ENCODE assay signal across 13 mouse cellular contexts in genomic region chr9:114541279-114541741, GRCm38 (mm10). TPM values are rescaled to one million over a fixed set of nuclear protein-coding genes. Genes with fewer than 3 reads are reported as not detected.
DNase-seq lines count a peak whose midpoint lies in the region; ATAC-seq and TF ChIP-seq lines count a peak whose summit lies in the region.
"Had no signal": no experiment of that assay in that cellular context is flagged by ENCODE, and none has a peak within 500 bp of the region (broad histone marks: within the 10 kb centered on the region; RNA-seq: fewer than 3 reads in every experiment).

No protein-coding gene starts in this region.

- WGBS in intestine, embryonic 14.5 days = 33% methylated on average over 1 of the region's 1 CpGs
- 36% methylated on average over 1 of the region's 1 CpGs for WGBS in intestine, postnatal 0 days
- 17% methylated on average over 1 of the region's 1 CpGs for WGBS in liver, postnatal 0 days (ENCODE audit: insufficient replicate concordance)

- no peaks in the 10 kb centered on the region for H3K36me3 ChIP-seq in intestine, embryonic 14.5 days (ENCODE audit: control insufficient read depth, insufficient read depth, low read length)
- H3K36me3 ChIP-seq in intestine, postnatal 0 days (ENCODE audit: control insufficient read depth, insufficient read depth) = no peaks in the 10 kb centered on the region
- no peaks in the 10 kb centered on the region for H3K36me3 ChIP-seq in liver, postnatal 0 days (replicated peaks; ENCODE audit: insufficient read depth, low read length)
- H3K36me3 ChIP-seq: embryonic facial prominence, embryonic 15.5 days had no signal

- no peak overlapping the region for H3K4me2 ChIP-seq in intestine, embryonic 14.5 days (ENCODE audit: low read length)
- H3K4me2 ChIP-seq in intestine, postnatal 0 days (replicated peaks; ENCODE audit: low read depth) = no peak overlapping the region; the same call in 1 of the 2 replicates
- H3K4me2 ChIP-seq in liver, postnatal 0 days (ENCODE audit: low read depth, low read length) = no peak overlapping the region
- H3K4me2 ChIP-seq: embryonic facial prominence, embryonic 15.5 days; lung, embryonic 14.5 days had no signal

- no peak overlapping the region for H3K9ac ChIP-seq in intestine, embryonic 14.5 days (ENCODE audit: low read length)
- H3K9ac ChIP-seq in intestine, postnatal 0 days (ENCODE audit: low read depth, low read length) = no peak overlapping the region
- no peak overlapping the region for H3K9ac ChIP-seq in liver, postnatal 0 days (replicated peaks)
- H3K9ac ChIP-seq: embryonic facial prominence, embryonic 15.5 days; lung, embryonic 14.5 days had no signal

- peaks cover 18% of the 10 kb centered on the region; the same call in 1 of the 2 replicates for H3K4me1 ChIP-seq in intestine, embryonic 14.5 days (replicated peaks; ENCODE audit: control insufficient read depth, insufficient read depth, low read length)
- peaks cover 11% of the 10 kb centered on the region; the same call in 1 of the 2 replicates for H3K4me1 ChIP-seq in intestine, postnatal 0 days (replicated peaks; ENCODE audit: control insufficient read depth, insufficient read depth, low read length)
- peaks cover 14% of the 10 kb centered on the region for H3K4me1 ChIP-seq in liver, postnatal 0 days (ENCODE audit: insufficient read depth)

- intact Hi-C loops in heart, postnatal 10 days (cut with DNase I) = no loop called here

- H3K27ac ChIP-seq in intestine, embryonic 14.5 days (ENCODE audit: low read depth) = no peak overlapping the region
- H3K27ac ChIP-seq in intestine, postnatal 0 days (ENCODE audit: low read depth, low read length) = no peak overlapping the region
- no peak overlapping the region for H3K27ac ChIP-seq in liver, postnatal 0 days (ENCODE audit: low read depth)
- H3K27ac ChIP-seq: embryonic facial prominence, embryonic 15.5 days had no signal

- ATAC-seq in intestine, embryonic 14.5 days (replicated peaks; ENCODE audit: low FRiP score, low TSS enrichment, low read depth) = peak; percentile 67; the same call in 1 of the 2 replicates
- ATAC-seq in intestine, postnatal 0 days = no peak
- ATAC-seq in liver, postnatal 0 days = peak; percentile 33; the same call in 1 of the 2 replicates
- no peak for ATAC-seq in cerebellum, adult (ENCODE audit: insufficient number of reproducible peaks, low FRiP score, low TSS enrichment)

- H3K27me3 ChIP-seq in intestine, embryonic 14.5 days (replicated peaks; ENCODE audit: control insufficient read depth, insufficient read depth, low read length) = no peaks in the 10 kb centered on the region
- H3K27me3 ChIP-seq in intestine, postnatal 0 days (replicated peaks; ENCODE audit: control insufficient read depth, insufficient read depth, low read length) = no peaks in the 10 kb centered on the region
- H3K27me3 ChIP-seq in liver, postnatal 0 days (ENCODE audit: insufficient read depth, low read length) = no peaks in the 10 kb centered on the region
- H3K27me3 ChIP-seq: embryonic facial prominence, embryonic 15.5 days had no signal

- no peak for TF ChIP-seq CTCF in intestine, postnatal 0 days (IDR thresholded peaks at IDR 0.05; ENCODE audit: low read depth)
- TF ChIP-seq CTCF in liver, postnatal 0 days (IDR thresholded peaks at IDR 0.05; ENCODE audit: low read depth) = no peak

- peak; percentile 54 for DNase-seq in intestine, embryonic 14.5 days (ENCODE audit: low spot score)
- DNase-seq in adipocyte (ENCODE audit: low spot score) = peak; percentile 12
- peak; percentile 34 to 42 for DNase-seq in heart, postnatal 10 days
- peak; percentile 34 for DNase-seq in liver, postnatal 0 days
- no peak for DNase-seq in kidney, adult 9 months
- no peak for DNase-seq in gastrocnemius, postnatal 4 days (ENCODE audit: low spot score in 2 of 2)
- DNase-seq: lung, embryonic 14.5 days had no signal

- H3K9me3 ChIP-seq in intestine, embryonic 14.5 days (ENCODE audit: control insufficient read depth, low read length) = no peaks in the 10 kb centered on the region
- H3K9me3 ChIP-seq in intestine, postnatal 0 days (ENCODE audit: control insufficient read depth) = no peaks in the 10 kb centered on the region
- no peaks in the 10 kb centered on the region for H3K9me3 ChIP-seq in liver, postnatal 0 days (ENCODE audit: low read length)
- H3K9me3 ChIP-seq: embryonic facial prominence, embryonic 15.5 days had no signal

- no peak for TF ChIP-seq EP300 in liver, postnatal 0 days (IDR thresholded peaks at IDR 0.05; ENCODE audit: low read depth)

- H3K4me3 ChIP-seq in intestine, embryonic 14.5 days (ENCODE audit: low read depth, low read length) = no peak overlapping the region
- no peak overlapping the region for H3K4me3 ChIP-seq in intestine, postnatal 0 days (ENCODE audit: low read depth, low read length)
- H3K4me3 ChIP-seq in liver, postnatal 0 days (ENCODE audit: low read depth, low read length) = no peak overlapping the region
- H3K4me3 ChIP-seq: embryonic facial prominence, embryonic 15.5 days had no signal

RNA-seq across cellular contexts. Expression of gene Trim71, which starts 22.9 kb away (rescaled TPM):
- 2.7 and 2.9 TPM in 2 replicates for polyA plus RNA-seq in intestine, embryonic 14.5 days (2014; fragmentation: Nextera tagmentation; extraction: Ambion mirVana)
- polyA plus RNA-seq in intestine, postnatal 0 days (2015; fragmentation: Nextera tagmentation; extraction: Ambion mirVana) = 1.5 and 2.0 TPM in 2 replicates
- total RNA-seq in heart, postnatal 10 days (2021) = not detected
- polyA plus RNA-seq in liver, postnatal 0 days (2015; fragmentation: Nextera tagmentation; extraction: Ambion mirVana) = 0.05 and 0.06 TPM in 2 replicates
- total RNA-seq in gastrocnemius, postnatal 4 days (2021) = under 1 TPM; 0.05 to 0.07 TPM
- total RNA-seq: MEL had no signal
- polyA plus RNA-seq: heart, postnatal 0 days; large intestine, adult 2 months had no signal

RNA-seq across cellular contexts. Expression of gene C130032M10Rik, which starts 25.8 kb away (rescaled TPM):
- polyA plus RNA-seq in intestine, embryonic 14.5 days (2014; fragmentation: Nextera tagmentation; extraction: Ambion mirVana) = 0.46 TPM in 1 of 2 replicates, not detected in the other
- polyA plus RNA-seq in intestine, postnatal 0 days (2015; fragmentation: Nextera tagmentation; extraction: Ambion mirVana) = not detected in 2 replicates
- not detected for total RNA-seq in heart, postnatal 10 days (2021)
- polyA plus RNA-seq in liver, postnatal 0 days (2015; fragmentation: Nextera tagmentation; extraction: Ambion mirVana) = not detected in 2 replicates
- not detected for total RNA-seq in gastrocnemius, postnatal 4 days (2021)
- total RNA-seq: MEL had no signal
- polyA plus RNA-seq: large intestine, adult 2 months; lung, embryonic 14.5 days had no signal

RNA-seq across cellular contexts. Expression of gene Ccr4, which starts 36.6 kb away (rescaled TPM):
- 0.08 TPM in 2 replicates for polyA plus RNA-seq in intestine, embryonic 14.5 days (2014; fragmentation: Nextera tagmentation; extraction: Ambion mirVana)
- polyA plus RNA-seq in intestine, postnatal 0 days (2015; fragmentation: Nextera tagmentation; extraction: Ambion mirVana) = 2.3 TPM in 2 replicates
- under 1 TPM in 1 of 2 experiments, not detected in 1; 0.10 TPM for total RNA-seq in heart, postnatal 10 days (2021)
- polyA plus RNA-seq in liver, postnatal 0 days (2015; fragmentation: Nextera tagmentation; extraction: Ambion mirVana) = not detected in 2 replicates
- total RNA-seq in gastrocnemius, postnatal 4 days (2021) = not detected
- total RNA-seq: MEL had no signal
- polyA plus RNA-seq: heart, postnatal 0 days; lung, embryonic 14.5 days had no signal

Comparison
In these comparisons a context has a peak if more than half of its experiments do, and no peak if none do; other contexts are left out.
1. ATAC-seq: peak in intestine, embryonic 14.5 days (single experiment) and liver, postnatal 0 days (single experiment); none in intestine, postnatal 0 days (single experiment) and cerebellum, adult (single experiment).
2. DNase-seq: peak in intestine, embryonic 14.5 days (single experiment), adipocyte (single experiment), heart, postnatal 10 days (2 of 2) and liver, postnatal 0 days (single experiment); none in kidney, adult 9 months (single experiment) and gastrocnemius, postnatal 4 days (0 of 2).